Mouse (Mus musculus) megakaryocyte, embryonic 14.5 days (primary cell): ENCODE measurements around the gene Chst1.

Experiments
- FLI1 ChIP-seq: IDR thresholded peaks from 2 replicates; pipeline ENCODE4 v1.6.1; 2012; ENCODE audit warnings: low read length, inconsistent platforms, mixed read lengths
- GATA1 ChIP-seq: IDR thresholded peaks from 3 replicates; pipeline ENCODE4 v1.6.1; 2012; ENCODE audit warnings: mixed read lengths, low read length, inconsistent platforms, borderline replicate concordance

DNA sequence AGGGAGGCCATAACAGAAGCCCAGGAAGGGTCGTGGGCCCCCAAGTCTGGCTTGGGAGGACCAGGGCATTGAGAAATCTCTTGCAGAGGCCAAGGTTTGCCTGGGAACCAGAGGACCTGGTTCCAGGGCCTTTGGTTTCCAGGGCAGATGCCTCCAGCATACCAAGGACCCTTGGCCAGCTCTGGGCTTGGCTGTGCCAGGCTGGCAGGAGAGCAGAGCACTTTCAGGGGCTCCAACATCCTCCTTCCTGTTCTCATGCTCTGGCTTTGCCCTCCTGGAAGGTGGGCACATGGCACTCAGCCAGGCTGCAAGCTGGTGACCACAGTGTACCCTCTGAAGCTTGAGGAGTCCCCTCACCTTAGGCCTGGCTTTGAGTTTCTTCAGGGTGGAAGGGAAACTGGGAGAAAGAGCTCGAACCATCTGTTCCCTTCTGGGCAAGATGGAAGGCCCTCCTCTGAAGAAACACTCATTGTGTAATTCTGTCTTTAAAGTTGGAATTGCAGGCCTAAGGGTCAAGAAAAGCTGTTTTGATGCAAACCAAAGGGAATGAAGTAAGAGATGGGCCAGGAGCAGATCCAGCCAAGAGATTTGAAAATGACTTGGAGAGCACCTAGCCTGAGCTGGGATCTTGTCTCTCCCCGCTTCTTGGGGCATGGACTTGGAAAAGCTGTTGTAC lies 10.3 kb downstream of the Chst1 start:
- TF ChIP-seq GATA1, result no peak
- TF ChIP-seq FLI1, result no peak
